Mouse (Mus musculus): ENCODE results near the gene Xpot.

- TF ChIP-seq CTCF (IDR thresholded peaks at IDR 0.05; ENCODE audit: low read depth, low read length) = no peak
- TF ChIP-seq POLR2A (IDR thresholded peaks at IDR 0.05; ENCODE audit: borderline replicate concordance, low read depth, low read length) = no peak
Observed at GRCm38 (mm10) chr10:121604632-121605344, 21.3 kb downstream of the Xpot start.

Data from bone marrow macrophage, adult 2 months (primary cell).